Mouse (Mus musculus) megakaryocyte, embryonic 14.5 days (primary cell): ENCODE measurements around the gene Gpank1.

ENCODE experiments used
- FLI1 ChIP-seq: IDR thresholded peaks from 2 replicates; pipeline ENCODE4 v1.6.1; 2012; ENCODE audit warnings: low read length, inconsistent platforms, mixed read lengths
- GATA1 ChIP-seq: IDR thresholded peaks from 3 replicates; pipeline ENCODE4 v1.6.1; 2012; ENCODE audit warnings: mixed read lengths, low read length, inconsistent platforms, borderline replicate concordance

- no peak for TF ChIP-seq GATA1
- no peak for TF ChIP-seq FLI1
Observed at GRCm38 (mm10) chr17:35104079-35104478, 17.2 kb upstream of the Gpank1 start.
